Mouse (Mus musculus) ES-Bruce4 (cell line): Measurements from ENCODE around the gene Dst.

Experiments
- CTCF ChIP-seq: IDR thresholded peaks from one replicate; pipeline ENCODE4 v1.8.1; 2011; ENCODE audit warnings: low read depth, low read length
- EP300 ChIP-seq: IDR thresholded peaks from 2 replicates; pipeline ENCODE4 v1.6.1; 2011; ENCODE audit warnings: low read depth, low read length; ENCODE audit not compliant: insufficient read depth
- POLR2A ChIP-seq: IDR thresholded peaks from one replicate; pipeline ENCODE4 v1.8.1; 2011; ENCODE audit warnings: low read length; ENCODE audit not compliant: insufficient read depth

GRCm38 (mm10) chr1:33942638-33943037 lies 34.6 kb downstream of the Dst start:
- TF ChIP-seq CTCF (no peak), POLR2A (no peak), EP300 (no peak)
